In genomic region chr7:76049342-76049741, GRCm38 (mm10) we compare ENCODE assay signal across 24 mouse cellular contexts.
DNase-seq lines count a peak whose midpoint lies in the region; ATAC-seq and TF ChIP-seq lines count a peak whose summit lies in the region.
"Had no signal": no experiment of that assay in that cellular context is flagged by ENCODE, and none has a peak within 500 bp of the region (broad histone marks: within the 10 kb centered on the region; RNA-seq: fewer than 3 reads in every experiment).

No protein-coding gene starts in this region.

- ATAC-seq in CD4-positive, CD25-positive, alpha-beta regulatory T cell, adult 4 months, result peak; percentile 46
- 0 out of 2 replicates have a peak, but pooled peaks have one; percentile 15 for ATAC-seq in common myeloid progenitor, adult 5-6 weeks (replicated peaks; ENCODE audit: low read depth, poor library complexity, severe bottlenecking)
- ATAC-seq in intestine, embryonic 15.5 days, result peak; percentile 47; the same call in 1 of the 2 replicates
- peak; percentile 64; the same call in 1 of the 2 replicates for ATAC-seq in intestine, postnatal 0 days
- ATAC-seq in forebrain, embryonic 15.5 days (replicated peaks), result no peak
- no peak for ATAC-seq in megakaryocyte, adult 5-6 weeks (ENCODE audit: poor library complexity, severe bottlenecking)
- ATAC-seq in liver, embryonic 12.5 days, result no peak
- ATAC-seq: forebrain, embryonic 14.5 days; forebrain, postnatal 0 days had no signal

- WGBS in intestine, embryonic 15.5 days, result 70% methylated on average over 2 of the region's 2 CpGs
- WGBS in intestine, postnatal 0 days, result 64% methylated on average over 2 of the region's 2 CpGs
- 77% methylated on average over 2 of the region's 2 CpGs for WGBS in forebrain, embryonic 15.5 days
- 69% methylated on average over 2 of the region's 2 CpGs for WGBS in liver, embryonic 12.5 days (ENCODE audit: insufficient replicate concordance)

- TF ChIP-seq CTCF in intestine, postnatal 0 days (IDR thresholded peaks at IDR 0.05; ENCODE audit: low read depth), result no peak

- H3K4me2 ChIP-seq in intestine, embryonic 15.5 days (replicated peaks), result no peak overlapping the region
- no peak overlapping the region for H3K4me2 ChIP-seq in intestine, postnatal 0 days (replicated peaks; ENCODE audit: low read depth)
- no peak overlapping the region for H3K4me2 ChIP-seq in forebrain, embryonic 15.5 days (replicated peaks)
- H3K4me2 ChIP-seq in liver, embryonic 12.5 days, result no peak overlapping the region
- H3K4me2 ChIP-seq: embryonic facial prominence, embryonic 13.5 days; embryonic facial prominence, embryonic 15.5 days; forebrain, embryonic 12.5 days had no signal

- H3K9ac ChIP-seq in intestine, embryonic 15.5 days, result no peak overlapping the region
- no peak overlapping the region for H3K9ac ChIP-seq in intestine, postnatal 0 days (ENCODE audit: low read depth, low read length)
- no peak overlapping the region for H3K9ac ChIP-seq in forebrain, embryonic 15.5 days (replicated peaks)
- H3K9ac ChIP-seq in liver, embryonic 12.5 days, result no peak overlapping the region
- H3K9ac ChIP-seq: embryonic facial prominence, embryonic 13.5 days; embryonic facial prominence, embryonic 15.5 days; forebrain, embryonic 12.5 days; forebrain, postnatal 0 days had no signal

- DNase-seq in thymus, postnatal 10 days (ENCODE audit: low spot score in 2 of 2), result no peak
- DNase-seq: adrenal gland, postnatal 10 days; adrenal gland, postnatal 25 days; cerebellum, adult 11 months; cerebellum, adult 18-20 months; cerebellum, adult 8-10 months; cerebellum, adult 9-11 months; cerebellum, postnatal 14 days; cerebellum, postnatal 36 days; forebrain, postnatal 0 days had no signal

- H3K9me3 ChIP-seq in intestine, embryonic 15.5 days, result no peaks in the 10 kb centered on the region
- no peaks in the 10 kb centered on the region for H3K9me3 ChIP-seq in intestine, postnatal 0 days (ENCODE audit: control insufficient read depth)
- H3K9me3 ChIP-seq in forebrain, embryonic 15.5 days, result no peaks in the 10 kb centered on the region
- H3K9me3 ChIP-seq in liver, embryonic 12.5 days (replicated peaks), result no peaks in the 10 kb centered on the region
- H3K9me3 ChIP-seq: embryonic facial prominence, embryonic 13.5 days; embryonic facial prominence, embryonic 15.5 days; forebrain, embryonic 10.5 days; forebrain, embryonic 12.5 days; G1E had no signal

- H3K4me1 ChIP-seq in intestine, embryonic 15.5 days (replicated peaks), result no peaks in the 10 kb centered on the region
- H3K4me1 ChIP-seq in intestine, postnatal 0 days (replicated peaks; ENCODE audit: control insufficient read depth, insufficient read depth, low read length), result no peaks in the 10 kb centered on the region
- H3K4me1 ChIP-seq in forebrain, embryonic 15.5 days, result no peaks in the 10 kb centered on the region
- H3K4me1 ChIP-seq in liver, embryonic 12.5 days, result no peaks in the 10 kb centered on the region
- H3K4me1 ChIP-seq: embryonic facial prominence, embryonic 13.5 days; embryonic facial prominence, embryonic 15.5 days; forebrain, embryonic 10.5 days; forebrain, embryonic 12.5 days had no signal

- no peak overlapping the region for H3K4me3 ChIP-seq in intestine, embryonic 15.5 days (replicated peaks)
- no peak overlapping the region for H3K4me3 ChIP-seq in intestine, postnatal 0 days (ENCODE audit: low read depth, low read length)
- no peak overlapping the region for H3K4me3 ChIP-seq in forebrain, embryonic 15.5 days
- no peak overlapping the region for H3K4me3 ChIP-seq in liver, embryonic 12.5 days
- H3K4me3 ChIP-seq: embryonic facial prominence, embryonic 13.5 days; embryonic facial prominence, embryonic 15.5 days; erythroblast, embryonic 14.5 days; forebrain, embryonic 10.5 days; forebrain, embryonic 12.5 days had no signal

- H3K27me3 ChIP-seq in intestine, embryonic 15.5 days (replicated peaks), result no peaks in the 10 kb centered on the region
- H3K27me3 ChIP-seq in intestine, postnatal 0 days (replicated peaks; ENCODE audit: control insufficient read depth, insufficient read depth, low read length), result no peaks in the 10 kb centered on the region
- H3K27me3 ChIP-seq in forebrain, embryonic 15.5 days, result no peaks in the 10 kb centered on the region
- H3K27me3 ChIP-seq in liver, embryonic 12.5 days (replicated peaks), result no peaks in the 10 kb centered on the region
- H3K27me3 ChIP-seq: embryonic facial prominence, embryonic 13.5 days; embryonic facial prominence, embryonic 15.5 days; forebrain, embryonic 12.5 days had no signal

- H3K36me3 ChIP-seq in intestine, embryonic 15.5 days, result no peaks in the 10 kb centered on the region
- no peaks in the 10 kb centered on the region for H3K36me3 ChIP-seq in intestine, postnatal 0 days (ENCODE audit: control insufficient read depth, insufficient read depth)
- H3K36me3 ChIP-seq in forebrain, embryonic 15.5 days, result no peaks in the 10 kb centered on the region
- H3K36me3 ChIP-seq in liver, embryonic 12.5 days, result no peaks in the 10 kb centered on the region
- H3K36me3 ChIP-seq: embryonic facial prominence, embryonic 13.5 days; embryonic facial prominence, embryonic 15.5 days; forebrain, embryonic 10.5 days; forebrain, embryonic 12.5 days; G1E had no signal

- no peak overlapping the region for H3K27ac ChIP-seq in intestine, embryonic 15.5 days
- no peak overlapping the region for H3K27ac ChIP-seq in intestine, postnatal 0 days (ENCODE audit: low read depth, low read length)
- no peak overlapping the region for H3K27ac ChIP-seq in forebrain, embryonic 15.5 days (replicated peaks)
- no peak overlapping the region for H3K27ac ChIP-seq in liver, embryonic 12.5 days
- H3K27ac ChIP-seq: embryonic facial prominence, embryonic 13.5 days; embryonic facial prominence, embryonic 15.5 days; forebrain, embryonic 10.5 days; forebrain, embryonic 12.5 days had no signal

Comparison
In these comparisons a context has a peak if more than half of its experiments do, and no peak if none do; other contexts are left out.
1. ATAC-seq: peak in CD4-positive, CD25-positive, alpha-beta regulatory T cell, adult 4 months (single experiment), common myeloid progenitor, adult 5-6 weeks (single experiment), intestine, embryonic 15.5 days (single experiment) and intestine, postnatal 0 days (single experiment); none in forebrain, embryonic 15.5 days (single experiment), megakaryocyte, adult 5-6 weeks (single experiment) and liver, embryonic 12.5 days (single experiment).